Mouse (Mus musculus): ENCODE data around the gene Rpn1. TPM values are rescaled to one million over a fixed set of nuclear protein-coding genes. Genes with fewer than 3 reads are reported as not detected.

The Rpn1 gene
- polyA plus RNA-seq, 1 experiment from 2014 or later, result 305 TPM

DNA sequence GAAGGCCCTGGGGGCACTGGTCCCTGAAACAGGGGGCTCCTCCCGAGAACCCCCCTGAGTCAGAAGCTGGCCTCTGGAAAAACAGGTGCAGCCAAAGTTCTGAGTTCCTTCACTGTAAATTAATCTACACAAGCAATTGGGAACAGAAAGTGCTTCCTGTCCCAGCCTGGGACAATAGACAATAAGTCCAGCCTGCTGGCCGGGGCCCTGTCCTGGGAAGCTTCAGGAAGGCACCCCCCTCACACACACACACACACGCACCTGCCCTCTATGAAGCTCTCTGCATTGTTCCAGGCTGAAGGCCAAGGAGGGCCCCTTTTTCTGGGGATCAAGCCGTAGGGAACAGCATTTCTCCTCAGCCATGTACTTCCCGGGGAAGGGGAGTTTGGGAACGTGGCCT, 49.6 kb downstream of the Rpn1 start:
- Histone ChIP-seq H3K36me3 (no peaks in the 10 kb centered on the region), H3K4me1 (peaks cover 48% of the 10 kb centered on the region), H3K27ac (replicated peaks) (no peak overlapping the region; the same call in 1 of the 2 replicates), H3K9me3 (replicated peaks) (no peaks in the 10 kb centered on the region), H3K27me3 (ENCODE audit: low read depth, poor library complexity, severe bottlenecking) (peaks cover 60% of the 10 kb centered on the region), H3K4me3 (no peak overlapping the region)
- no peak for DNase-seq (ENCODE audit: low spot score)
- WGBS, result 83% methylated on average over 6 of the region's 6 CpGs

DNA sequence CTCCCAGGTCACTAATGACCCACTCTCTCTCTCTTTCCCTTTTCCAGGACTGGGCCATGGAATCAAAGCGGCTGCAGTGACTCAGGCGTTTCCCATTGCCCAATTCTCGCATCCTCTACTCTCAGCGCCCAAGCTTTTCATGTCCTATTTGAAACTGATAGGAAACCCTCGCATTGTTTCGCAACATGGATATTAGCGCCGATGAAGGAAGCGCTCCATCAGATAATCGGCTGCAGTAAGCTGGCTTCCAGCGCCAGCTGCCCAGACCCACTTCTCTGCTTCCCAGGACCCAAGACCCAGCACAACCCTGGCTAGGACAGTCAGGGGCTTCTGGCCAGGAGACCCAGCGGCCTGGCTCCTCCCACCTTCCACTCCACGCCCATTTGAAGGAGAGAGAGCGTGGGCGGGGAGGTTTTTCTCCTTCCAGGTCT, 51.9 kb downstream of the Rpn1 start:
- WGBS, result 35% methylated on average over 15 of the region's 15 CpGs
- Histone ChIP-seq H3K27me3 (ENCODE audit: low read depth, poor library complexity, severe bottlenecking) (peaks cover 58% of the 10 kb centered on the region), H3K27ac (replicated peaks) (0 out of 2 replicates have a peak overlapping the region, but pooled peaks have one; percentile 46), H3K4me1 (peaks cover 49% of the 10 kb centered on the region), H3K9me3 (replicated peaks) (no peaks in the 10 kb centered on the region), H3K4me3 (peak overlapping the region; percentile 32), H3K36me3 (no peaks in the 10 kb centered on the region)
- DNase-seq (ENCODE audit: low spot score), result peak; percentile 49

DNA sequence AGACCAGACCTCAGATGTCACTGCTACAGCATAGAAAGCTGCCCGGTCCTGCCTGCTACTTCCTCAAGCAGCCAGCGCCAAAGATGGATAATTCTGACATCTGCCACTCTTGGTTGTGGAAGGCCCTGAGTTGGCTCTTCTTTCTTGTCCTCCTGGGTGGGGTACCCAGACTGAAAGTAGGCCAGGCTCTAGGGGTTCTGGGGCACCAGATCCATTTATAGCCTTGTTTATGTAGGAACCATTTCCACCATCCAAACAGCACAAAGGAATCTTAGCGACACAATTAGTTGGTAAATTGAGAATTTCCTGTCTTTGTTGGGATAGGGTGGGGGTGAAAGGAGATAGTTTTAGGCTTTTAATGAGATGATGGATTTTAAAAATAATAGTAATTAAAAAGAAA, 54.2 kb downstream of the Rpn1 start:
- no peaks in the 10 kb centered on the region for H3K36me3 ChIP-seq
- H3K4me3 ChIP-seq, result no peak overlapping the region
- H3K27ac ChIP-seq (replicated peaks), result no peak overlapping the region
- 91% methylated on average over 3 of the region's 3 CpGs for WGBS
- H3K4me1 ChIP-seq, result peaks cover 28% of the 10 kb centered on the region
- no peak for DNase-seq (ENCODE audit: low spot score)
- no peaks in the 10 kb centered on the region for H3K9me3 ChIP-seq (replicated peaks)
- peaks cover 44% of the 10 kb centered on the region for H3K27me3 ChIP-seq (ENCODE audit: low read depth, poor library complexity, severe bottlenecking)

DNA sequence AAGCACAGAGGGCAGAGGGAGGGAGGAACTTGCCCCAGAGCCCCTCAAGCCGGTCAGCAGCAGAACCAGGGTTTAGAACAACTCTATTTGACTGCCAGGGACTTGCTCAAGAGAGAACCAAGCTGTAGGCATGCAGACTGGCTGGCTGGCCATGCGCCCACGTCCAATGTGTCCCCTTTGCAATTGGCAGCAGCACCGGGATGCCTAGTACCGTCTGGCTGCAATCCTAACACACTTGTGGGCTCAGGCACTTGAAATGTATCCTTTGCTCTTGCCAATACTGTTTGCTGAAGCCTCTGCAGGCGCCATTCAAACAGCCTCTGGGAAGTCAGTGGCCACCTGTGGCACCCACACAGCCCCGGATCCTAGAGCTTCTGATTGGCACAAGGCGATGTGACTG, 56.0 kb downstream of the Rpn1 start:
- H3K9me3 ChIP-seq (replicated peaks), result no peaks in the 10 kb centered on the region
- DNase-seq (ENCODE audit: low spot score), result no peak
- H3K4me3 ChIP-seq, result no peak overlapping the region
- peaks cover 19% of the 10 kb centered on the region for H3K4me1 ChIP-seq
- H3K27ac ChIP-seq (replicated peaks), result no peak overlapping the region
- 82% methylated on average over 8 of the region's 8 CpGs for WGBS
- peaks cover 29% of the 10 kb centered on the region for H3K27me3 ChIP-seq (ENCODE audit: low read depth, poor library complexity, severe bottlenecking)
- no peaks in the 10 kb centered on the region for H3K36me3 ChIP-seq

DNA sequence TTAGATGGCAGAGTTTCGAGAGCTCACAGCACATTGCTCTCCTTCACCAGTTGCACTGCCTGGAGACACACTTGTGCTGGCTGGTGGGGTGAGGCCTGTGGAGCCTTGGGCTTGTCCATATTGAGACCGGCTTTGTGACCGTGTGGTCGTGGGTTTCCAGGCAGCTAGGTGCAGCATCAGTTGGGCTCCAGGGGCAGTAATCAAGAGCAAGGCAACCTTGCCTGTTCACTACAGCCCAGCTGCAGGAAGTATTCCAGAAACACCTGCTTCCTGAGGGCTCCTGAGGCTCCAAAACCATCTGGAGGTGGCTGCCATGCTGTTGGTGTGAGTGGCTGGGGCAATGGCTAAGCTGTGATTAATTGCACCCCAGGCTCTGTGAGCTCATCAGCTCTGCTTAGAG, 61.5 kb downstream of the Rpn1 start:
- Histone ChIP-seq H3K4me3 (no peak overlapping the region), H3K9me3 (replicated peaks) (no peaks in the 10 kb centered on the region), H3K27ac (replicated peaks) (no peak overlapping the region), H3K27me3 (ENCODE audit: low read depth, poor library complexity, severe bottlenecking) (no peaks in the 10 kb centered on the region), H3K4me1 (0 out of 2 replicates have a peak, but pooled peaks cover 3% of the 10 kb centered on the region), H3K36me3 (no peaks in the 10 kb centered on the region)
- DNase-seq (ENCODE audit: low spot score), result no peak
- WGBS, result 82% methylated on average over 4 of the region's 4 CpGs

DNA sequence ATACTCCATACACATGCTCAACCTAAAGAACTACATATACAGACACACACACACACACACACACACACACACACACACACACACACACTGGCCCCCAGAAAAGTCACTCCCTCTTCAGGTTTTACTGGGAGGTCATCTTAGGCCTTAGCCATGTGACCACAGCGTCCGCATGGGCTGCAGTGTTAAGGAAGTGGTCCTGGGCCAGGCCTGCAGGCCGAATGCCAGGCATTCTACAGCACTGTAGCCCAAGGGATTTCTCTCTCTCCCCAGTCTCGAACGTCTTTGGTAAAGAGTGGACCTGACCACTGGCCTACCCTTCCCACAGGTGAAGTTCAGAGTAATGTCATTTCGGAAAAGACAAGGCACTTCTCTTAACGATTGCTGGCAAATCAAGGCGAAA, 62.3 kb downstream of the Rpn1 start:
- Histone ChIP-seq H3K36me3 (no peaks in the 10 kb centered on the region), H3K27ac (replicated peaks) (no peak overlapping the region), H3K4me3 (no peak overlapping the region), H3K9me3 (replicated peaks) (no peaks in the 10 kb centered on the region), H3K27me3 (ENCODE audit: low read depth, poor library complexity, severe bottlenecking) (no peaks in the 10 kb centered on the region), H3K4me1 (0 out of 2 replicates have a peak, but pooled peaks cover 3% of the 10 kb centered on the region)
- WGBS, result 82% methylated on average over 8 of the region's 8 CpGs
- DNase-seq (ENCODE audit: low spot score), result no peak

DNA sequence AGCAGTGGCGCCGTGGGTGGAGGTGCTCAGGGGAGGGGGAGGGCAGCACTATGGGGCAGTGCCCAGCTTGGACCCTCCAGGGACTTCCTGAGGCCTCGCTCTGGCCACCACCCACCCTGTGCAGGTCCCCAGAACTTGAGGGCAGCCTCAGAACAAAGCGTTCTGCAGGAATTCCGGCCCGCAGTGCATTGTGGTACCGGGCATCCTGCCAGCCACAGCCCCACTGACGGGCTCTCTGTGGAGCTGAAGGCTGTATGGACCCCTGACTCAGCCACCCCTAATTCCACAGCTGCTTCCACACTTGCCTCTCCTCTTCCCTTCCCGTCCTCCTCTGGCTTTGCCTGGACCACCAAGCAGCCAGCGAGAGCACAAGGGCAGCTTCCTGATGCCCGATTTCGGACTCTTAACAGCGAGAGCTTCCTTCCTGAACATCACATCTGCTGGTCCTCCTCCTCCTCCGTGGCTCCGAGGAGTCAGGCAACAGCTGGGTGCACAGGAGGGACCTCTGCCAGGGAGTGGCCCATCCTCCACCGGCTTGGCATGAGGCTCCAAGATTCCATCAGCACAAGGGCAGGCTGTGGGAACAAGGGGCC, 63.2 kb downstream of the Rpn1 start:
- no peak for DNase-seq (ENCODE audit: low spot score)
- no peaks in the 10 kb centered on the region for H3K9me3 ChIP-seq (replicated peaks)
- no peaks in the 10 kb centered on the region for H3K36me3 ChIP-seq
- H3K27me3 ChIP-seq (ENCODE audit: low read depth, poor library complexity, severe bottlenecking), result no peaks in the 10 kb centered on the region
- H3K4me1 ChIP-seq, result 0 out of 2 replicates have a peak, but pooled peaks cover 3% of the 10 kb centered on the region
- WGBS, result 82% methylated on average over 16 of the region's 16 CpGs
- no peak overlapping the region for H3K27ac ChIP-seq (replicated peaks)
- no peak overlapping the region for H3K4me3 ChIP-seq

DNA sequence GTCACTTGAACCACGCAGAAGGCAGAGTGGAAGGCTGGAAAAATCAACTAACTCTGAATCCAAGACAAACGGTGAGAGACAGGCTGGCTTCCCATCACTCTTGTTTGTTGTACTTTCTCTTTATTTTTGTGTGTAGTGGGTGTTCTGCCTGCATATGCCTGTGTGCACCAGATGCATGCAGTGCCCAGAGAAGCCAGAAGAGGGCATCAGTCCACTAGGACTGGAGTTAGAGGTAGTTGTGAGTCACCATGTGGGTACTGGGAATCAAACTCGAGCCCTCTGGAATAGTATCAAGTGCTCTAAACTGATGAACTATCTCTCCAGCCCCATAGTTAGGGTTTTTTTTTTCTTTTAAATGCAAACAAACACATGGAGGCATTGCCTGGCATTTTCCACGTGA, 67.1 kb downstream of the Rpn1 start:
- H3K4me1 ChIP-seq, result 0 out of 2 replicates have a peak, but pooled peaks cover 3% of the 10 kb centered on the region
- no peak for DNase-seq (ENCODE audit: low spot score)
- H3K27me3 ChIP-seq (ENCODE audit: low read depth, poor library complexity, severe bottlenecking), result no peaks in the 10 kb centered on the region
- H3K4me3 ChIP-seq, result no peak overlapping the region
- WGBS, result 78% methylated on average over 4 of the region's 4 CpGs
- H3K9me3 ChIP-seq (replicated peaks), result no peaks in the 10 kb centered on the region
- H3K27ac ChIP-seq (replicated peaks), result no peak overlapping the region
- H3K36me3 ChIP-seq, result no peaks in the 10 kb centered on the region

DNA sequence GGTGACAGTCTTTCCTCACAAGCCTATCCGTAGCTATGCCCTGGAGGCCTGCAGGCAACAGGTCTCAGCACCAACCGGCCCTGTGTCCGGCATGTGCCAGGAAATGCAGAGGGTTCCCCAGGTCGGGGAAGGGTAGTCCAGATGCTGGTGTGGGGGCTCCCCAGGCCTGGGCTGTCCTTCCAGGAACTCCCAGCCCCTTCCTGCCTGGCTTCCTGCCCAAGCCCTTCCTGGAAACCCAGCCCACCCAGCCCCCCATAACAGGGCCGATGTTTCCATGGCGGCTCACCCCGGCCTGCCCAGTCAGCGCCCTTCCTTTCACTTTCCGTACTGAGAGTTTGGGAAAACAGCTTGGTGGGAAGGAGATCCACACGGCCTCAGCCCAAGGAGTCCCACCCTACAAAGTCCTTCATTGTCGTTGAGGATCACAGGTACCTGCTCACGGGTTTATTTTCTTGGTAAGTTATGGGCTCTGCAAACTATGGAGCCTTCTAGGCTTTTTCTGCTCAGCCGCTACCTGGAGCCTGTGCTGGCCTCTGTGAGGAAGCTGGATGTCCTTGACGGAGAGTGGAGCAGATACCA, 67.9 kb downstream of the Rpn1 start:
- H3K36me3 ChIP-seq, result no peaks in the 10 kb centered on the region
- H3K27ac ChIP-seq (replicated peaks), result no peak overlapping the region
- no peaks in the 10 kb centered on the region for H3K9me3 ChIP-seq (replicated peaks)
- H3K4me3 ChIP-seq, result no peak overlapping the region
- 0 out of 2 replicates have a peak, but pooled peaks cover 3% of the 10 kb centered on the region for H3K4me1 ChIP-seq
- H3K27me3 ChIP-seq (ENCODE audit: low read depth, poor library complexity, severe bottlenecking), result no peaks in the 10 kb centered on the region
- no peak for DNase-seq (ENCODE audit: low spot score)
- 90% methylated on average over 14 of the region's 14 CpGs for WGBS

DNA sequence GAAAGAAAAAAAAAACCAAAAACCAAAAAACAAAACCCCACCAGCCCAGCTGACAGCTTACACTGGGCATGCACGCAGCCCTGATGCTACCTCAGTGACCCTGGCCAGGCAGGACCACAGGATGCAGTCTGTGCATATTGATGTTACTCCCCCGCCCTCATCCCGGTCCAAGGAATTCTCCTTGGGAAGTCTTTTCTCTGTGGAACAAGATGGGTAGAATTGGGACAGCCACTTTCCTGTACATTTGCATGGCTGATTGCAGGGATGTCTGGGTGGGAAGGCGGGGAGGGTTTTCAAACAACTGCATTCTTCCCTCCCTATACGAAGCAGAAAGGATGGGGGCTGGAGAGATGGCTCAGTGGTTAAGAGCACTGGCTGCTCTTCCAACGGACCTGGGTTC, 68.7 kb downstream of the Rpn1 start:
- Histone ChIP-seq H3K27ac (replicated peaks) (no peak overlapping the region), H3K36me3 (no peaks in the 10 kb centered on the region), H3K4me3 (no peak overlapping the region), H3K4me1 (no peaks in the 10 kb centered on the region), H3K27me3 (ENCODE audit: low read depth, poor library complexity, severe bottlenecking) (no peaks in the 10 kb centered on the region), H3K9me3 (replicated peaks) (no peaks in the 10 kb centered on the region)
- WGBS, result 79% methylated on average over 6 of the region's 6 CpGs
- DNase-seq (ENCODE audit: low spot score), result no peak

Small RNA genes lying within 50 kb of the gene (microRNA-seq; reads per million reads assigned to microRNA genes)
- not detected for gene Mir6376

Other genes with a start within 250 kb of the Rpn1 start
- 2.7 and 4.4 TPM in 2 replicates for gene Gm45140, start 248.7 kb upstream of the Rpn1 start, polyA plus RNA-seq (2016; fragmentation: Nextera tagmentation; extraction: Ambion mirVana)
- gene Isy1, start 245.7 kb upstream of the Rpn1 start, polyA plus RNA-seq (2016; fragmentation: Nextera tagmentation; extraction: Ambion mirVana), result 62.4 and 69.1 TPM in 2 replicates
- gene Cnbp, start 233.4 kb upstream of the Rpn1 start, polyA plus RNA-seq (2016; fragmentation: Nextera tagmentation; extraction: Ambion mirVana), result 1,252 and 1,396 TPM in 2 replicates
- gene Copg1, start 196.7 kb upstream of the Rpn1 start, polyA plus RNA-seq (2016; fragmentation: Nextera tagmentation; extraction: Ambion mirVana), result 150 and 157 TPM in 2 replicates
- gene Hmces, start 170.5 kb upstream of the Rpn1 start, polyA plus RNA-seq (2016; fragmentation: Nextera tagmentation; extraction: Ambion mirVana), result 53.8 and 56.8 TPM in 2 replicates
- 20.3 and 22.1 TPM in 2 replicates for gene H1fx, start 102.8 kb upstream of the Rpn1 start, polyA plus RNA-seq (2016; fragmentation: Nextera tagmentation; extraction: Ambion mirVana)
- gene Rab7, start 39.2 kb upstream of the Rpn1 start, polyA plus RNA-seq (2016; fragmentation: Nextera tagmentation; extraction: Ambion mirVana), result 215 and 225 TPM in 2 replicates
- gene Gata2, start 109.4 kb downstream of the Rpn1 start, polyA plus RNA-seq (2016; fragmentation: Nextera tagmentation; extraction: Ambion mirVana), result 19.3 and 36.1 TPM in 2 replicates
- gene Dnajb8, start 137.8 kb downstream of the Rpn1 start, polyA plus RNA-seq (2016; fragmentation: Nextera tagmentation; extraction: Ambion mirVana), result not detected in 2 replicates

Data from midbrain, embryonic 10.5 days (tissue).